Mouse (Mus musculus) limb, embryonic 14.5 days (tissue): ENCODE data around the gene Guca1a. TPM values are rescaled to one million over a fixed set of nuclear protein-coding genes. Genes with fewer than 3 reads are reported as not detected.

Experiments
- ATAC-seq: fragments of 200-750 bp; cut with Nextera tagmentation; 2 replicates; pipeline ENCODE4 v1.8.0; 2017; ENCODE audit warnings: low read depth, moderate number of reproducible peaks, moderate TSS enrichment; ENCODE audit not compliant: low FRiP score
- DNase-seq: peaks from one replicate; pipeline ENCODE4 v3.0.0-alpha.2; 2015; ENCODE audit warnings: low spot score
- H3K27ac ChIP-seq: fragments of 300-500 bp; sonication (generic); replicated peaks from 2 replicates; pipeline ENCODE4 v1.5.1; 2014; ENCODE audit warnings: low read depth, mild to moderate bottlenecking, low read length, moderate library complexity, mixed read lengths
- H3K27me3 ChIP-seq: fragments of 300-500 bp; sonication (generic); 2 replicates; pipeline ENCODE4 v1.6.1; 2014; ENCODE audit warnings: low read length, mixed read lengths; ENCODE audit not compliant: control insufficient read depth, insufficient read depth
- H3K36me3 ChIP-seq: fragments of 300-500 bp; sonication (generic); 2 replicates; pipeline ENCODE4 v1.6.1; 2014; ENCODE audit warnings: mild to moderate bottlenecking, low read length, moderate library complexity, mixed read lengths; ENCODE audit not compliant: control insufficient read depth, insufficient read depth
- H3K4me1 ChIP-seq: fragments of 300-500 bp; sonication (generic); 2 replicates; pipeline ENCODE4 v1.6.1; 2014; ENCODE audit warnings: antibody characterized with exemption, low read length, mixed read lengths; ENCODE audit not compliant: control insufficient read depth, insufficient read depth
- H3K4me2 ChIP-seq: fragments of 300-500 bp; sonication (generic); replicated peaks from 2 replicates; pipeline ENCODE4 v1.6.1; 2014; ENCODE audit warnings: low read depth, mild to moderate bottlenecking, low read length, moderate library complexity; ENCODE audit not compliant: severe bottlenecking
- H3K4me3 ChIP-seq: fragments of 300-500 bp; sonication (generic); replicated peaks from 2 replicates; pipeline ENCODE4 v1.5.1; 2014; ENCODE audit warnings: low read length
- H3K9ac ChIP-seq: fragments of 300-500 bp; sonication (generic); 2 replicates; pipeline ENCODE4 v1.6.1; 2014; ENCODE audit warnings: mild to moderate bottlenecking, low read depth, low read length, moderate library complexity; ENCODE audit not compliant: severe bottlenecking
- H3K9me3 ChIP-seq: fragments of 300-500 bp; sonication (generic); 2 replicates; pipeline ENCODE4 v1.6.1; 2016; ENCODE audit warnings: low read length; ENCODE audit not compliant: control insufficient read depth
- POLR2A ChIP-seq: fragments of 200-500 bp; IDR thresholded peaks from 2 replicates; pipeline ENCODE4 v1.8.0; 2012; ENCODE audit warnings: inconsistent platforms, mild to moderate bottlenecking, moderate library complexity, borderline replicate concordance; ENCODE audit not compliant: insufficient read depth, insufficient read length; ENCODE audit errors: extremely low read depth
- WGBS: fragments of 180-500 bp; shearing (Covaris S2); extraction: QIAGEN DNeasy Blood & Tissue Kit; methylation state at CpG from one replicate; pipeline ENCODE4 v1.1.7; 2014; 5-methylcytosine and 5-hydroxymethylcytosine counted together
- polyA plus RNA-seq, 2 experiments: library from polyadenylated mRNA; depleted of rRNA in 1 of 2; stranded (reverse) in 1 of 2; unstranded in 1 of 2; fragments of >200 nt; fragmentation: Nextera tagmentation in 1 of 2; extraction: Ambion mirVana in 1 of 2; gene quantifications; 2 replicates each; pipeline versions ENCODE4 v1.2.1 to v1.2.3; 2012 to 2014

The Guca1a gene
- polyA plus RNA-seq, 2 experiments = 3.9 to 6.4 TPM

DNA sequence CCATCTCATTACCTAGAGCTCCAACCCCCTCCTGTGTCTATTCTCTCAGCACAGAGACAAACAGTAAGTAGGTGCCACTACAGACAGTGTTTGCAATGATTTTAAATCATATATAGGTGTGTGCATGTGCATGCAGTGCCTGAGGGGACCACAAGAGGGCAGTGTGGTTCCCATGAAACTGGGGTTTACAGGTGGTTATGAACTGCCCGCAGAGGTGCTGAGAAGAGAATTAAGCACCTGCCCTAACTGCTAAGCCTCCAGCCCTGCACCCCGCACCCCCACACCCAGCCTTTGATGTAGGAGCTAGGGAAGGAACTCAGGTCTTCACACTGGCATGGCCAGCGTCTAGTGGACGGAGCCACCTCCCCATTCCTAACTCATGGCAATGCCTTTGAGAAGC, 13.7 kb downstream of the Guca1a start:
- no peak overlapping the region for H3K27ac ChIP-seq
- DNase-seq (no peak), ATAC-seq (no peak)
- no peaks in the 10 kb centered on the region for H3K36me3 ChIP-seq
- H3K4me2 ChIP-seq = no peak overlapping the region
- WGBS = 56% methylated on average over 4 of the region's 4 CpGs
- no peaks in the 10 kb centered on the region for H3K9me3 ChIP-seq
- H3K4me1 ChIP-seq = no peaks in the 10 kb centered on the region
- H3K4me3 ChIP-seq = no peak overlapping the region
- TF ChIP-seq POLR2A = no peak
- H3K9ac ChIP-seq = no peak overlapping the region
- H3K27me3 ChIP-seq = no peaks in the 10 kb centered on the region

DNA sequence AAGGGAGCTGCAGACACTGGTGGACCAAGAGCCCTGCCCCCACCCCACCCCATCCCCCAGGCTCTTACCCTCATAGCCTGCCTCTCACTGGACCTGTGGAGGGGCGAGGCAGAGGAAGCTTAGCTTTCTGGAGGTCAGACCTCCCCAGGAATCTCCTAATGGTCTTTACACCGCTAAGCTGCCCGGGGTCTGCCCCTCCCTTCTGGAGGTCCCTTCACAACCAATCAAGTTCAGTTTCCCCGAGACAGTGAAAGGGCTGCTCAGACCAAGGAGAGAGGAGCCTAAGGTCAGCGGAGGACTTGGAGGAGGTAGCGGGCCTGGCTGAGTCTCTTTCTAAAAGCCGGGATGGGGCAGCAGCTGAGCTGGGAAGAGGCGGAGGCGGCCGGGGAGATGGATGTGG, 15.2 kb downstream of the Guca1a start, which contains the start of gene Guca1b:
TSS of gene Guca1b (plus strand) at position 249 of the 400 bp plus-strand sequence.
- no peak for DNase-seq
- Histone ChIP-seq H3K9ac (no peak within 1 kb of the TSS), H3K9me3 (no peaks in the 10 kb centered on the region), H3K27ac (no peak within 1 kb of the TSS), H3K4me3 (no peak within 1 kb of the TSS), H3K4me1 (no peaks in the 10 kb centered on the region), H3K27me3 (no peaks in the 10 kb centered on the region), H3K4me2 (no peak within 1 kb of the TSS), H3K36me3 (peaks cover 11% of the 10 kb centered on the region)
- 36% methylated on average over 10 of the region's 10 CpGs for WGBS
- ATAC-seq = no peak
- TF ChIP-seq POLR2A = no peak

DNA sequence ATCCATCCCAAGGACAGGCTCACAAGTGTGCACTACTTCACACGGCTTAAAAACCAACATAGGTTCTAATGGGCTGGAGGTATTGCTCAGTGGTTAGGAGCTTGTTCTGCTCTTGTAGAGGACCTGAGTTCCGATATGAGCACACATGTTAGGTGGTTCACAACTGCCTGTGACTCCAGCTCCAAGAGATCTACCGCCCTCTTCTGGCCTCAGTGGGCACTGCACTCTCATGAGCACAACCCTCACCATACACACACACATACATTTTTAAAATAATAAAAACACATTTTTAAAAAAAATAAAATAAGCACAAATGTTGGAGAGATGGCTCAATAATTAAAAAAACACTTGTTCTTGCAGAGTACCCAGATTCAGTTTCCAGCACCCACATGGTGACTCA, 16.3 kb downstream of the Guca1a start:
- H3K4me1 ChIP-seq = no peaks in the 10 kb centered on the region
- WGBS = 91% methylated on average over 3 of the region's 3 CpGs
- H3K9me3 ChIP-seq = no peaks in the 10 kb centered on the region
- H3K27ac ChIP-seq = no peak overlapping the region
- ATAC-seq (no peak), DNase-seq (no peak)
- no peaks in the 10 kb centered on the region for H3K27me3 ChIP-seq
- H3K36me3 ChIP-seq = peaks cover 22% of the 10 kb centered on the region
- no peak overlapping the region for H3K9ac ChIP-seq
- no peak overlapping the region for H3K4me3 ChIP-seq
- H3K4me2 ChIP-seq = no peak overlapping the region
- no peak for TF ChIP-seq POLR2A

DNA sequence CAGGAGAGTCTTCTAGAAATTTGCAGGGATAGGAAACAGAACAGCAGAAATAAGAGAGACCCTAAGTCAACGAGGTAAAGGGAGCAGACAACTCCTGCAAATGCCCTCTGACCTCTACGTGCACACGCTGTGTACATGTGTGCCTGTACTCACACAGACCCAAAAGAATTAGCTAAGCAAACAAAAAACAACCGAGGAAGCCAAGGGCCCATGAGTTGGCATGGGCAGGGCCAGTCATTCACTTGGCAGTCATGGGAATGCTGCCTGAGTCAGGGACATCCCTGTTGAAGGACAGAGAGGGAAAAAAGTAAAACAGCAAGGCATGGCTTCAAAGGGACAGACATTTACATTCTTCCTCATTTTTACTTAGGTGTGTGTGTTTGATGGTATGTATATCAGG, 17.1 kb downstream of the Guca1a start:
- DNase-seq = no peak
- H3K4me3 ChIP-seq = no peak overlapping the region
- no peak for TF ChIP-seq POLR2A

DNA sequence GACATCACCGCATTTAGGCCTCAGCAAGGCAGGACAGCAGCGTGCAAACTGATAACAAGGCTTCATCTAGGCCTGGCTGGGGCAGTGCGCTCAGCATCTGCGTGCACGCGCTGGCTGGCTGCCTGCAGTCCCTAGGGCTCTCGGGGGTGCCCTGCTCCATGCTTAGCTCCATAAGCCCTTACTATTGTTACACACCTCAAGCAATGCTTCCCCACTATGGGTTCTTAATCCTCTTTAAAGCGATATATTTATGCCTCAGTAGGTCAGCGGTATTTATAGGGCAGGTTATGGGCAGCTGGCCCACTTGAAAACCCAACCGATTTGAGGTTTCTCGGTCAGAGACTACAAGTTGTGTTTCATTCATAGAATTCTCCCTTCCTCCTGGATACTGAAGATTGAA, 18.5 kb downstream of the Guca1a start:
- WGBS = 88% methylated on average over 11 of the region's 11 CpGs
- no peak for DNase-seq
- H3K4me2 ChIP-seq = no peak overlapping the region
- no peaks in the 10 kb centered on the region for H3K4me1 ChIP-seq
- no peaks in the 10 kb centered on the region for H3K9me3 ChIP-seq
- H3K36me3 ChIP-seq = peaks cover 39% of the 10 kb centered on the region
- H3K4me3 ChIP-seq = no peak overlapping the region
- no peak for ATAC-seq
- H3K27me3 ChIP-seq = no peaks in the 10 kb centered on the region
- no peak for TF ChIP-seq POLR2A
- no peak overlapping the region for H3K9ac ChIP-seq
- no peak overlapping the region for H3K27ac ChIP-seq

More for the DNA sequence above, 17.1 kb downstream of the Guca1a start:
- WGBS = 93% methylated on average over 4 of the region's 4 CpGs
- ATAC-seq = no peak
- Histone ChIP-seq H3K9ac (no peak overlapping the region), H3K4me2 (no peak overlapping the region), H3K27ac (no peak overlapping the region), H3K36me3 (peaks cover 28% of the 10 kb centered on the region), H3K4me1 (no peaks in the 10 kb centered on the region), H3K27me3 (no peaks in the 10 kb centered on the region), H3K9me3 (no peaks in the 10 kb centered on the region)

DNA sequence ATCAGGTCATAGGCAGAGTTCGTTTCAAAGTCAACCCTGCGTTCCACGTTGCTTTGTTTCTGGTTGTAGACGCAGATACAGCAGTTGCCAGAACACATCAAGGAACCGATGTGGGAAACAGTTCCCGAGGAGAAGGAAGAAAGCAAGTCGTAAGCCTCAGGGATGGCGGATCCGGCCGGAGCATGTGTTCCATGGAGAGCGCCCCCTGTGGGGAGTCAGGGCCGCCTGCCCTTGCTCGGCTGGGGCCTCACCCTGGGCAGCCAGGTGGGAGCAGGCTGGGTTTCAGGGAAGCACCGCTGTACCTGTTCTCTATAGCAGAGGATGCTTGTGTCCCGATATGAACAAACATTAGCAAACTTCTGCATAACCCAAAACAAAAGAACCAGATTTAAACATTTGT, 22.3 kb downstream of the Guca1a start:
- TF ChIP-seq POLR2A = no peak
- Histone ChIP-seq H3K4me2 (no peak overlapping the region), H3K27me3 (no peaks in the 10 kb centered on the region), H3K9me3 (no peaks in the 10 kb centered on the region), H3K27ac (no peak overlapping the region), H3K36me3 (peaks cover 76% of the 10 kb centered on the region), H3K4me3 (no peak overlapping the region), H3K9ac (no peak overlapping the region), H3K4me1 (no peaks in the 10 kb centered on the region)
- ATAC-seq = no peak
- no peak for DNase-seq
- WGBS = 81% methylated on average over 15 of the region's 15 CpGs
